Mouse (Mus musculus) lung, postnatal 4 days (tissue): ENCODE results near the gene Aurkb.
"Not testable (repeated sequence)": the region's sequence is repeated elsewhere in the genome, so short reads cannot be mapped to it uniquely, and the experiment has no call there.

Source experiments
- DNase-seq, 2 experiments: peaks; one replicate each; pipeline ENCODE4 v3.0.0; 2021

Gene Aurkb

GRCm38 (mm10) chr11:69045531-69046394 is at the start of gene Aurkb:
Gene Aurkb, plus strand, starts transcription at chr11:69045647.
- peak; percentile 84 to 87 for DNase-seq

DNA sequence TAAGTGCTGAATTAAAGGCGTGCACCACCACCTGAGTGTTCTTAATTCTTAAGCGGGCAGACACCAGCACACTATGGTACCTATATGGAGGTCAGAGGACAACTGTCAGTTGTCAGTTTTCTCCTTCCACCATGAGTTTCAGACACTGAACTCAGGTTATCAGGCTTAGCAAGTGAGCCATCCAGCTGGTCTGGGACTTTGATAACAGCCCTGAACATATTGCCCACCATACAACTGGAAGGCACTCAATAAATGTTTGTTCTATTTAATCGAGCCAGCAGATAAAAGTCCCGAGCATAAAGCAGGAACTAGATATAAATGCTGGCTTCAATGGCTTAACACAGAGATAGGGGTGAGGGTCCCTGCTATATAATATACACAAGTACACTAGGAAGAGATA is 48.4 kb upstream of the Aurkb start:
- DNase-seq: no peak

GRCm38 (mm10) chr11:69002782-69003181 is 42.7 kb upstream of the Aurkb start:
- DNase-seq: not testable (repeated sequence)

GRCm38 (mm10) chr11:69003592-69003991 is 41.9 kb upstream of the Aurkb start:
- peak in 1 of 2 experiments; percentile 23 for DNase-seq

- no peak for DNase-seq
Measured at GRCm38 (mm10) chr11:69005193-69005592, 40.3 kb upstream of the Aurkb start.

- DNase-seq: not testable (repeated sequence)
Measured at GRCm38 (mm10) chr11:69006575-69006974, 38.9 kb upstream of the Aurkb start.

- DNase-seq: peak; percentile 94 to 95
Measured at GRCm38 (mm10) chr11:69008182-69009121, 37.0 kb upstream of the Aurkb start, which contains the start of gene Pfas. Gene Pfas, minus strand, starts transcription at chr11:69008460.

- DNase-seq: no peak
Measured at GRCm38 (mm10) chr11:69009508-69009907, 35.9 kb upstream of the Aurkb start.

GRCm38 (mm10) chr11:69010400-69011323 is 34.8 kb upstream of the Aurkb start:
- no peak for DNase-seq

- not testable (repeated sequence) for DNase-seq
Measured at GRCm38 (mm10) chr11:69011445-69011844, 34.0 kb upstream of the Aurkb start.

GRCm38 (mm10) chr11:69012071-69012601 is 33.3 kb upstream of the Aurkb start:
- peak; percentile 90 for DNase-seq

DNA sequence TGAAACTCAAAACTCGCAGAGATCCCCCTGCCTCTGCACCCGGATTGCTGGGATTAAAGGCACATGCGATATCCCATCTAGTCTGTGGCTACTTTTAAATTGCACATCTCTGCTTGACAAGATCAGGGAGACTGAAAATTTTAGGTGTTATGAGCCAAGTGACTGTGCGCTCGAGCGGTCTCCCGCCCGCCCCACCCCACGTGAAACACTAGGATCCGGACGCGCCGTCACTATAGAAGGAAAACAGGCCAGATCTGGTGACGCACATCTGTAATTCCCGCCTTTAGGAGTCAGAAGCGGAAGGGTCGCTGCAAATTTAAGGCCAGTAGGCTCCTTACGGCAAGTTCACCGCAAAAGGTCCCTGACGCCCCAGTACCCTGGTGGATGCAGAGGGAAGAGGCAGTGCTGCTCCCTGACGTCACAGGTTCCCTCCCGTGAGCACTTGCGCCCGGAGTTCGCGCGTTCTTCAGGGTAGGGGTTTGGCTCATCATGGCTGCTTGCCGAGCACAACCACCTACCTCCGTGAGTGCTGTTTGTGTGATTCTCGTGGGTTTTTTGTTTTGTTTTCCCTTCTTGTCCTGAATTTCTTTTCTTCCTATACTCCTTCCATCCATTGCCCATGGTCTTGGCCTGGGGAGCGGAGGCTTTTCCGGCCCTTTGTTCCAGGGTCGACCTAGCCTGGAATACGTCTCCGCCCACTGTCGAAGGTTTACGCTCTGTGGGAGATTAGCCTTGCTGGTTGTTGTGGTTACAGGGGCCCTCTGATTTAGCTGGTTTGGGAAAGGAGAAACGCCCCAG is 29.6 kb upstream of the Aurkb start, which contains the start of gene Ctc1:
Gene Ctc1, plus strand, starts transcription at position 268 of the 798 bp plus-strand sequence.
- DNase-seq: peak; percentile 93

- DNase-seq: no peak
Measured at GRCm38 (mm10) chr11:69016755-69017154, 28.7 kb upstream of the Aurkb start.

GRCm38 (mm10) chr11:69020691-69021090 is 24.8 kb upstream of the Aurkb start:
- no peak for DNase-seq

GRCm38 (mm10) chr11:69026562-69026961 is 18.9 kb upstream of the Aurkb start:
- DNase-seq: no peak

DNA sequence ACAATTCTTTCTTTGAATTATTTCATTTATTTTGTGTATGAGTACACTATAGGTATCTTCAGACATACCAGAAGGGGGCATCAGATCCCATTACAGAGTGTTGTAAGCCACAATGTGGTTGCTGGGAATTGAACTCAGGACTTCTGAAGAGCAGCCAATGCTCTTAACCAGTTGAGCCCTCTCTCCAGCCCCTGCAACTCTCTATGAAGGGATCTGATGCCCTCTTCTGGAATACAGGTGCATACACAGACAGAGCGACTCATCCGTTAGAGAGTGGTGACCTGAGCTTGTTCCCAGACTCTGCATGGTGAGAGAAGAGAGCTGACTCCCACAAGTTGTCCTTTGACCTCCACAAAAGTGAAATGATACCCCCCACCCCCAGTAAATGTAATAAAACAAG is 16.6 kb upstream of the Aurkb start:
- no peak for DNase-seq

DNA sequence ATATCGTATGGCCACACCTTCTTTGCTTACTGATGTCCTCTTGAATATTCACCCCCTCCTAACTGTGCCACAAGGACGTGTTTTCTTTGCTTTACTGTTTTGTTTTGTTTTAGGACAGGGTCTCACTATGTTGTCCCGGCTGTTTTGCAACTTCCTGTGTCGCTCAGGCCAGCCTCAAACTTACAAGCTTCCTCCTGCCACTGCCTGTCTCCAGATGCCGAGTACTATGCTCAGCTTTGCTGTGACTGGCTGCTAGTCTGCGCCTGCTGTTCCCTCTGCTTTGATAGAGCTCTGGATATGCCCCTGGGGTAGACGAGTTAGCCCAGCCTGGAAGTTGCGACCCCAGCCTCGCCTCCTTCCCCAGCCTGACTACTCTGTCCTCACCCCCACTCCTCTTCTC is 11.9 kb upstream of the Aurkb start:
- DNase-seq: no peak

- no peak for DNase-seq
Measured at GRCm38 (mm10) chr11:69034585-69034984, 10.9 kb upstream of the Aurkb start.

DNA sequence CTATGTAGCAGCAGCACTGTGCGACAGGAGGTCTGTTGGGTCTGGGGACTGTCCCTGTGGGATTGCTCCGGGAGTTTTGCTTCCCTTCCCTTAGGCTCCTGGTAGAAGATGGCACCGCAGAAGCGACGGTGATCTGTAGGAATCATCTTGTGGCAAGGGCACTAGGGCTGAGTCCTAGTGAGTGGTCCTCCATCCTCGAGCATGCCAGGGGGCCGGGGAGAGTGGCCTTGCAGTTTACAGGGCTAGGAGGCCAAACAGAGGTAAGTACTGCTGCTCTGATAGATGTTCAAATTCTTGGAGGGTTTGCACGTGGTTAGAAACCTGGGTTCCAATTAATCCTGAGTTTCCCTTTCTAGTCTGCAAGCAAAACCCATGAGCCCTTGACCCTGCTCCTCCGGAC is 10.0 kb upstream of the Aurkb start:
- DNase-seq: no peak

DNA sequence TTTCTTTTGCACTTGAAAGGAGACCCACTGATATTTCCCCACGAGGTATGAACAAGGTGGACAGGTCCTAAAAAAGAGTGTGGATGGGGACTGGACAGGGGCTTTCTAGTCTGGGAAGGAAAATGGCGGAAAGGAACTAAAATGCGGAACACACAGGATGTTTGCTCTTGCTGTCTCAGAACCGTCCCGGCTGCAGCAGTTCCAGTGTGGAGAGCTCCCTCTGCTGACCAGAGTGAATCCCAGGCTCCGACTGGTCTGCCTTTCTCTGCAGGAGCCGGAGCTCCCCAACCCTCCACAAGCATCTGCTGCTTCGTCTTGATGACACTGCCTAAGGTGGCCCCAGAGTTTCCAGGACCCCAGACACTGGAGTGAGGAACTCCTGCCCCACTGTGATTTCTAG is 9.6 kb upstream of the Aurkb start:
- DNase-seq: peak; percentile 91
